Mouse (Mus musculus) midbrain, embryonic 16.5 days (tissue): ENCODE results near the gene Cyp2g1. TPM values are rescaled to one million over a fixed set of nuclear protein-coding genes. Genes with fewer than 3 reads are reported as not detected.
"Not testable (repeated sequence)": the region's sequence is repeated elsewhere in the genome, so short reads cannot be mapped to it uniquely, and the experiment has no call there.

Experiments used
- ATAC-seq: fragments of 200-750 bp; cut with Nextera tagmentation; 2 replicates; pipeline ENCODE4 v1.8.0; 2017; ENCODE audit warnings: moderate TSS enrichment
- H3K27ac ChIP-seq: fragments of 300-500 bp; sonication (generic); 2 replicates; pipeline ENCODE4 v1.5.1; 2014; ENCODE audit warnings: mild to moderate bottlenecking, low read length, mixed read lengths
- H3K27me3 ChIP-seq: fragments of 300-500 bp; sonication (generic); 2 replicates; pipeline ENCODE4 v1.6.1; 2014; ENCODE audit warnings: low read depth, low read length, mixed read lengths; ENCODE audit not compliant: control insufficient read depth, insufficient read depth
- H3K36me3 ChIP-seq: fragments of 300-500 bp; sonication (generic); 2 replicates; pipeline ENCODE4 v1.6.1; 2014; ENCODE audit warnings: mild to moderate bottlenecking, low read length, moderate library complexity, mixed read lengths; ENCODE audit not compliant: control insufficient read depth, insufficient read depth
- H3K4me1 ChIP-seq: fragments of 300-500 bp; sonication (generic); 2 replicates; pipeline ENCODE4 v1.6.1; 2014; ENCODE audit warnings: mild to moderate bottlenecking, low read length, mixed read lengths; ENCODE audit not compliant: control insufficient read depth, insufficient read depth
- H3K4me2 ChIP-seq: fragments of 300-500 bp; sonication (generic); 2 replicates; pipeline ENCODE4 v1.6.1; 2014; ENCODE audit warnings: mild to moderate bottlenecking, low read length, mixed read lengths
- H3K4me3 ChIP-seq: fragments of 300-500 bp; sonication (generic); 2 replicates; pipeline ENCODE4 v1.5.1; 2014; ENCODE audit warnings: low read depth, mild to moderate bottlenecking, low read length, moderate library complexity, mixed read lengths
- H3K9ac ChIP-seq: fragments of 300-500 bp; sonication (generic); 2 replicates; pipeline ENCODE4 v1.6.1; 2014; ENCODE audit warnings: low read depth, low read length, mixed read lengths
- H3K9me3 ChIP-seq: fragments of 300-500 bp; sonication (generic); replicated peaks from 2 replicates; pipeline ENCODE4 v1.6.1; 2014; ENCODE audit warnings: mild to moderate bottlenecking, low read length, mixed read lengths; ENCODE audit not compliant: control insufficient read depth, poor library complexity, severe bottlenecking
- WGBS: fragments of 180-500 bp; shearing (Covaris S2); extraction: QIAGEN DNeasy Blood & Tissue Kit; methylation state at CpG from one replicate; pipeline ENCODE4 v1.1.7; 2014; 5-methylcytosine and 5-hydroxymethylcytosine counted together
- polyA plus RNA-seq: library from polyadenylated mRNA; unstranded; fragments of >200 nt; fragmentation: Nextera tagmentation; extraction: Ambion mirVana; gene quantifications from 2 replicates; pipeline ENCODE4 v1.2.1, GENCODE M21; 2015

Gene Cyp2g1
- polyA plus RNA-seq, 1 experiment from 2014 or later = not detected

DNA sequence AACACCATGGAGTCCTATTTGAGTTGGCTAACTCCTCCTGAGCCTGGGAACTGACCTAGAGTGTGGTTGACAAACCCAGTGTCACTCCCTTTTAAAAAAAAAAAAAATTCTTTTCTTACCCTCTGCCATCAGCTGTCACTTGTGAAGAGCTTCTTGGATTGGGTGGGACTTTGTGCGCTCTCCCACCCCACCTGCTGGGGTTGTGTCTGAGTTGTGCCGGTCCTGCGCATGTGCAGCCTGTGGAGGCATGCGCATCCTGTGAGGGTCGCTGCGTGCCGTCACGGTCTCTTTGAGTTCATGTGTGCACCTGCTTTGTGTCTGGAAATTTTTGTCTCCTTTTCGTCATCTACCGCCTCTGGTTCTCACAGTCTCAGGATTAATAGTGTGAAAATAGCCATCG lies 28.2 kb upstream of the Cyp2g1 start:
- peak overlapping the region; percentile 43 for H3K4me2 ChIP-seq
- H3K9ac ChIP-seq = no peak overlapping the region
- H3K27ac ChIP-seq = 0 out of 2 replicates have a peak overlapping the region, but pooled peaks have one; percentile 47
- WGBS = 2% methylated on average over 11 of the region's 11 CpGs
- 0 out of 2 replicates have a peak, but pooled peaks cover 2% of the 10 kb centered on the region for H3K4me1 ChIP-seq
- H3K4me3 ChIP-seq = peak overlapping the region; percentile 13
- no peaks in the 10 kb centered on the region for H3K27me3 ChIP-seq
- H3K9me3 ChIP-seq = no peaks in the 10 kb centered on the region
- H3K36me3 ChIP-seq = no peaks in the 10 kb centered on the region
- ATAC-seq = peak; percentile 94

GRCm38 (mm10) chr7:26780998-26781766 lies 27.5 kb upstream of the Cyp2g1 start:
- Histone ChIP-seq H3K27me3 (no peaks in the 10 kb centered on the region), H3K4me2 (peak overlapping the region; percentile 43), H3K4me1 (0 out of 2 replicates have a peak, but pooled peaks cover 2% of the 10 kb centered on the region), H3K4me3 (no peak overlapping the region), H3K9me3 (no peaks in the 10 kb centered on the region), H3K27ac (peak overlapping the region; percentile 30; the same call in 1 of the 2 replicates), H3K9ac (no peak overlapping the region; the same call in 1 of the 2 replicates), H3K36me3 (no peaks in the 10 kb centered on the region)
- 0 out of 2 replicates have a peak, but pooled peaks have one; percentile 15 for ATAC-seq
- WGBS = 9% methylated on average over 8 of the region's 8 CpGs

GRCm38 (mm10) chr7:26781767-26782131 lies 26.9 kb upstream of the Cyp2g1 start:
- 39% methylated on average over 7 of the region's 8 CpGs for WGBS

GRCm38 (mm10) chr7:26783163-26783562 lies 25.5 kb upstream of the Cyp2g1 start:
- no peak overlapping the region for H3K4me2 ChIP-seq
- H3K4me1 ChIP-seq = 0 out of 2 replicates have a peak, but pooled peaks cover 2% of the 10 kb centered on the region
- no peaks in the 10 kb centered on the region for H3K27me3 ChIP-seq
- no peak overlapping the region for H3K27ac ChIP-seq
- no peak for ATAC-seq
- no peaks in the 10 kb centered on the region for H3K36me3 ChIP-seq
- no peaks in the 10 kb centered on the region for H3K9me3 ChIP-seq
- H3K9ac ChIP-seq = no peak overlapping the region
- no peak overlapping the region for H3K4me3 ChIP-seq
- WGBS = 77% methylated on average over 5 of the region's 5 CpGs

More at GRCm38 (mm10) chr7:26781767-26782131, 26.9 kb upstream of the Cyp2g1 start:
- H3K4me1 ChIP-seq = 0 out of 2 replicates have a peak, but pooled peaks cover 2% of the 10 kb centered on the region
- no peak overlapping the region for H3K4me2 ChIP-seq
- ATAC-seq = no peak
- H3K4me3 ChIP-seq = no peak overlapping the region
- no peaks in the 10 kb centered on the region for H3K27me3 ChIP-seq
- H3K9ac ChIP-seq = no peak overlapping the region
- no peak overlapping the region for H3K27ac ChIP-seq
- H3K9me3 ChIP-seq = no peaks in the 10 kb centered on the region
- H3K36me3 ChIP-seq = no peaks in the 10 kb centered on the region

DNA sequence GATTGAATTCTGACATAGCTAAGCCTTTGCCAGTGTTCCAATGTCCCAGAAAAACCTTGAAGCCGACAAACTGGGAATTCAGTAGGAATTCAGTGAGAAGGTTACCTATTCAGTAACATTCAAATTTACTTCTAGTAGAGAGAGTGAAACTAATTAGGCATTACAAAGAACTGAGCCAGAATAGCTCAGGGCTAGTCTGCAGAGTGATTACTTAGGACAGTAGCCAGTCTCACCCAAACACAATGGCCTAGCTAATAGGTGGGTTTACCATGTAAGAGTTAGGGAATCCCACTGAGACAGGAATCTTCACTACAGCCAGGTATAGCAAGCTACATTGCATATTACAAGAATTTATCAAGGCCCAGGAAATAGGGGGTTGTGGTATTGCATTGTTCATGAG lies 22.7 kb upstream of the Cyp2g1 start:
- WGBS = 54% methylated on average over 1 of the region's 1 CpGs
- H3K4me3 ChIP-seq, H3K9me3 ChIP-seq, H3K9ac ChIP-seq, H3K27me3 ChIP-seq, H3K36me3 ChIP-seq, H3K4me1 ChIP-seq, H3K4me2 ChIP-seq, H3K27ac ChIP-seq, ATAC-seq: not testable (repeated sequence)

DNA sequence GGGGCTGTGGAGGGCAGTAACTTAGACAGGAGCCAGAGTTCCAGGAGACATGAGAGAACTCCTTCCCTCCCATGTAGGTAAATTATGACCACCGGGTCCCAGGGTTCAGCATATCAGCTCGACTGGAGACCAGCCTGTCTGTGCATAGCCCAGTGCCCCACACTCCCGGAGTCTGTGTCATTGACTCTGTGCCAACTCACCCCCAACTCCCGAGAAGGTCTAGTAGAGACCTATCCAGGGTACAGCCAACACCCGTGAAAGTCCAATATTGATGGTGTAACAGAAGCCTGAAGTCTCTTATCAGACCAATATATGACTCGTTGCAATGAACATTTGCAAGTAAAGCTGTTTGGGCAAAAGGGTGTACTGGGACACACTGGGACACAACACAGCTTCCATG lies 18.7 kb upstream of the Cyp2g1 start:
- no peaks in the 10 kb centered on the region for H3K4me1 ChIP-seq
- WGBS = 87% methylated on average over 6 of the region's 6 CpGs
- no peak overlapping the region for H3K4me3 ChIP-seq
- H3K27me3 ChIP-seq = no peaks in the 10 kb centered on the region
- no peaks in the 10 kb centered on the region for H3K36me3 ChIP-seq
- no peak overlapping the region for H3K4me2 ChIP-seq
- H3K9ac ChIP-seq = no peak overlapping the region
- ATAC-seq = no peak
- H3K9me3 ChIP-seq = no peaks in the 10 kb centered on the region; the same call in 1 of the 2 replicates
- no peak overlapping the region for H3K27ac ChIP-seq

- no peak overlapping the region for H3K9ac ChIP-seq
- no peak overlapping the region for H3K4me2 ChIP-seq
- no peak for ATAC-seq
- H3K27ac ChIP-seq = no peak overlapping the region
- H3K27me3 ChIP-seq = no peaks in the 10 kb centered on the region
- no peaks in the 10 kb centered on the region for H3K36me3 ChIP-seq
- H3K4me1 ChIP-seq = no peaks in the 10 kb centered on the region
- 0 out of 2 replicates have a peak, but pooled peaks cover 2% of the 10 kb centered on the region for H3K9me3 ChIP-seq
- no peak overlapping the region for H3K4me3 ChIP-seq
Observed at GRCm38 (mm10) chr7:26800104-26800503, 8.6 kb upstream of the Cyp2g1 start.

GRCm38 (mm10) chr7:26800996-26801395 lies 7.7 kb upstream of the Cyp2g1 start:
- WGBS = 89% methylated on average over 1 of the region's 1 CpGs
- H3K4me2 ChIP-seq = no peak overlapping the region
- no peaks in the 10 kb centered on the region for H3K4me1 ChIP-seq
- ATAC-seq = no peak
- no peaks in the 10 kb centered on the region for H3K27me3 ChIP-seq
- no peak overlapping the region for H3K4me3 ChIP-seq
- 0 out of 2 replicates have a peak, but pooled peaks cover 2% of the 10 kb centered on the region for H3K9me3 ChIP-seq
- H3K9ac ChIP-seq = no peak overlapping the region
- H3K36me3 ChIP-seq = no peaks in the 10 kb centered on the region
- H3K27ac ChIP-seq = no peak overlapping the region

DNA sequence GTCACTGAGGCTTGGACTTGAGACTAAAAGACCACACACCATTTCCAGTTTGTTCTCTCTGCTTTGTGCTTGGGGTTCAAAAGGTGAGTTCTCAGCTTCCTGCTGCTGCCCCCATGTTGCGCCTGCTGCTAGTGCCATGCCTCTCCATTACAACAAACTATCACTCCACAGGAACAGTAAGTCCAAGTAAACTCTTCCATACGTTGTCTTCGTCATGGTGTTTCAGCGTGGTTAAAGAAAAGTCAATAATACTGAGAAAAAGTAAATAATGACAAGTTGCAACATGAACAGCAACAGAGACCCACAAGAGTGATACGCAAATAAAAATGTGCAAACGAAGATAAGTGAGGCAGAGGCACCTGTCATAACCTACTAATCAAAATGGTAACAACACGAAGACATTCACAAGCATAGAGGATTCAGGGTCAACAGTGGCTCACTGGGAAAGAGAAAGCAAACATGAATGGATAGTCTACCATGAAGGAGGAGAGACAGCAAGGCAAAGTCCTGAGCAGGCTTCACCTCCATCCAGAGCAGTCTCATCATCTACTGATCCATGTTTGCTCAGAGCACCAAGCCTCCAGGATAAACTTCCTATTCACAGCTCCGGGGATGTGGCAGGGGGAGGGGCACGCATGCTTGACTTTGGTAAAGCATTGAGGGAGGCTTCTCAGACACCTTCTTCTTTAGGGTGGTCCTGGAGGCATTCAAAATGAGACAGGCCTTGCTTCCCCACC lies 23.0 kb downstream of the Cyp2g1 start:
- not testable (repeated sequence) for H3K9ac ChIP-seq, H3K4me1 ChIP-seq, H3K27ac ChIP-seq, H3K4me3 ChIP-seq, H3K27me3 ChIP-seq, H3K4me2 ChIP-seq, H3K9me3 ChIP-seq, ATAC-seq, H3K36me3 ChIP-seq
- WGBS = 85% methylated on average over 9 of the region's 9 CpGs
